Mouse (Mus musculus) spleen, adult 18-20 months (tissue): ENCODE measurements around the gene A930009A15Rik.

Source experiments
- DNase-seq, 2 experiments: peaks; one replicate each; pipeline ENCODE4 v3.0.0; 2022; ENCODE audit warnings: mixed read lengths in 2 of 2

Gene A930009A15Rik

GRCm38 (mm10) chr10:115581971-115582370, 12.2 kb downstream of the A930009A15Rik start:
- DNase-seq = no peak

- DNase-seq = no peak
These were observed 13.3 kb downstream of the A930009A15Rik start for GRCm38 (mm10) chr10:115583071-115583470.

GRCm38 (mm10) chr10:115584656-115585055, 14.9 kb downstream of the A930009A15Rik start:
- DNase-seq = no peak

- no peak for DNase-seq
These were observed 15.9 kb downstream of the A930009A15Rik start for GRCm38 (mm10) chr10:115585491-115586245.

- DNase-seq = peak in 1 of 2 experiments; percentile 2
These were observed 16.8 kb downstream of the A930009A15Rik start for GRCm38 (mm10) chr10:115586246-115587231.

GRCm38 (mm10) chr10:115587301-115587969, 17.6 kb downstream of the A930009A15Rik start, which contains the start of gene Lgr5:
Gene Lgr5 (minus strand): TSS chr10:115587780.
- DNase-seq = peak in 1 of 2 experiments; percentile 7

- no peak for DNase-seq
These were observed 18.2 kb downstream of the A930009A15Rik start for GRCm38 (mm10) chr10:115587979-115588378.

GRCm38 (mm10) chr10:115593221-115593620, 23.4 kb downstream of the A930009A15Rik start:
- DNase-seq = no peak

- no peak for DNase-seq
These were observed 23.9 kb downstream of the A930009A15Rik start for GRCm38 (mm10) chr10:115593651-115594050.

- no peak for DNase-seq
These were observed 26.0 kb downstream of the A930009A15Rik start for GRCm38 (mm10) chr10:115595748-115596147.

- DNase-seq = no peak
These were observed 47.9 kb downstream of the A930009A15Rik start for GRCm38 (mm10) chr10:115617456-115618287.

GRCm38 (mm10) chr10:115618288-115618856, 48.6 kb downstream of the A930009A15Rik start:
- DNase-seq = no peak

GRCm38 (mm10) chr10:115623481-115623880, 53.7 kb downstream of the A930009A15Rik start:
- no peak for DNase-seq

GRCm38 (mm10) chr10:115623956-115624671, 54.3 kb downstream of the A930009A15Rik start:
- peak in 1 of 2 experiments; percentile 6 for DNase-seq

GRCm38 (mm10) chr10:115624957-115625356, 55.2 kb downstream of the A930009A15Rik start:
- no peak for DNase-seq

- no peak for DNase-seq
These were observed 56.9 kb downstream of the A930009A15Rik start for GRCm38 (mm10) chr10:115626678-115627077.
